Mouse (Mus musculus) hindbrain, postnatal 0 days (tissue): Measurements from ENCODE around the gene Entpd2. TPM values are rescaled to one million over a fixed set of nuclear protein-coding genes. Genes with fewer than 3 reads are reported as not detected.

ENCODE experiments used
- ATAC-seq: fragments of 200-750 bp; cut with Nextera tagmentation; 2 replicates; pipeline ENCODE4 v1.8.0; 2017; ENCODE audit warnings: mild to moderate bottlenecking, moderate TSS enrichment, moderate library complexity
- DNase-seq: peaks from one replicate; pipeline ENCODE4 v3.0.0-alpha.2; 2015; ENCODE audit warnings: low spot score
- H3K27ac ChIP-seq: fragments of 300-500 bp; sonication (generic); 2 replicates; pipeline ENCODE4 v1.5.1; 2014; ENCODE audit warnings: mild to moderate bottlenecking
- H3K27me3 ChIP-seq: fragments of 300-500 bp; sonication (generic); 2 replicates; pipeline ENCODE4 v1.6.1; 2014; ENCODE audit warnings: low read length, mixed read lengths; ENCODE audit not compliant: insufficient read depth
- H3K36me3 ChIP-seq: fragments of 300-500 bp; sonication (generic); 2 replicates; pipeline ENCODE4 v1.6.1; 2014; ENCODE audit warnings: low read length, mixed read lengths; ENCODE audit not compliant: insufficient read depth
- H3K4me1 ChIP-seq: fragments of 300-500 bp; sonication (generic); 2 replicates; pipeline ENCODE4 v1.6.1; 2014; ENCODE audit warnings: antibody characterized with exemption, low read length, mixed read lengths; ENCODE audit not compliant: insufficient read depth
- H3K4me2 ChIP-seq: fragments of 300-500 bp; sonication (generic); 2 replicates; pipeline ENCODE4 v1.6.1; 2014; ENCODE audit warnings: low read depth, mild to moderate bottlenecking, low read length, moderate library complexity, mixed read lengths
- H3K4me3 ChIP-seq: fragments of 300-500 bp; sonication (generic); 2 replicates; pipeline ENCODE4 v1.5.1; 2014; ENCODE audit warnings: low read length
- H3K9ac ChIP-seq: fragments of 300-500 bp; sonication (generic); replicated peaks from 2 replicates; pipeline ENCODE4 v1.6.1; 2014; ENCODE audit warnings: mild to moderate bottlenecking, low read length, moderate library complexity, mixed read lengths
- H3K9me3 ChIP-seq: fragments of 300-500 bp; sonication (generic); 2 replicates; pipeline ENCODE4 v1.6.1; 2016; ENCODE audit warnings: low read length, mixed read lengths
- CTCF ChIP-seq: IDR thresholded peaks from 2 replicates; pipeline ENCODE4 v1.5.1; 2016; ENCODE audit warnings: antibody characterized with exemption, control low read depth, low read depth
- WGBS: fragments of 180-500 bp; shearing (Covaris S2); extraction: QIAGEN DNeasy Blood & Tissue Kit; methylation state at CpG from one replicate; pipeline ENCODE4 v1.1.7; 2014; 5-methylcytosine and 5-hydroxymethylcytosine counted together
- polyA plus RNA-seq: library from polyadenylated mRNA; unstranded; fragments of >200 nt; fragmentation: Nextera tagmentation; extraction: Ambion mirVana; gene quantifications from 2 replicates; pipeline ENCODE4 v1.2.1, GENCODE M21; 2015
- total RNA-seq: library from RNA; depleted of rRNA; stranded (reverse); fragments of >200 nt; gene quantifications from 2 replicates; pipeline ENCODE4 v1.2.3, GENCODE M21; 2014; rRNA removed

Gene Entpd2
- total RNA-seq (8.4 and 12.9 TPM in 2 replicates), polyA plus RNA-seq (10.8 and 12.3 TPM in 2 replicates)

DNA sequence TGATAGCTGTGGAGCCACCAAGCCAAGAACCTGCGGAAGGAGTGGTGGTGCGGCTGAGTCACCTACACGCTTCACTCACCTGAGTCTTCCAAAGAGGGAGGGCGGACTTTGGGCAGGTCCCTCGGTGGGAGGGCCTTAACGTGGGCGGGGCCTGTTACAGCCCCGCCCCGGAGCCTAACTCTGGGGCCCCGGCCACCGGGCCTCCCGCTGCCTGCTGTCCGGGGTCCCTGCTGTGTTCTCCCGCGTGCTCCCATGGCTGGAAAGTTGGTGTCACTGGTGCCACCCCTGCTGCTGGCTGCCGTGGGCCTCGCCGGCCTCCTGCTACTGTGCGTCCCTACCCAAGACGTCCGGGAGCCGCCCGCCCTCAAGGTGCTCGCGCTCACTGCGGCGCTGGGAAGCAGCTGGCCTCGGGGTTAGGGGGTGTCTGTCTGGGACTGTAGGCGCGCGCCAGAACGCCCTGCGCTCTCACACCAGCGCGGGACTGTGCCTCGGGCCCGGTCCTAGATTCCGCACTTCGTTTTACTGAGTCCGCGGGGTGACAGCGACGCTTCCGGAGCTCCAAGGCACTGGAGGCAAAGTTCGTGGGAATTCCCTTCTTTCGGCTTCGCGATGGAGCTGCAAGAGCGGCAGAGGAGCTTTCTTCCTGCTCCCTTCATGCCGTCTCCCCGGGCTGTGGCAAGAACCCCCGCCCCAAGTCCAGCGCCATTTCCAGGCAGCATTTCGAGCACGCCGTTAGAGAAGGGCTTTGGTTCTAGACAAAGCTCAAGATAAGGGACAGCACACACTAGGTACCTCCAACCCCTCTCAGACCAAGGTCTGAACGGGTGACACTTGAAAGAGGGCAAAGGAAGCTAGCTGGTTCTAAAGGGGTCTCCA, at the start of gene Entpd2:
Gene Entpd2, plus strand, starts transcription at position 154 of the 876 bp plus-strand sequence.
- peak within 1 kb of the TSS; percentile 68 for H3K4me2 ChIP-seq
- H3K4me3 ChIP-seq, result peak within 1 kb of the TSS; percentile 36
- peaks cover 23% of the 10 kb centered on the region for H3K27me3 ChIP-seq
- H3K27ac ChIP-seq, result peak within 1 kb of the TSS; percentile 58
- H3K4me1 ChIP-seq, result peaks cover 21% of the 10 kb centered on the region; the same call in 1 of the 2 replicates
- no peaks in the 10 kb centered on the region for H3K36me3 ChIP-seq
- H3K9me3 ChIP-seq, result no peaks in the 10 kb centered on the region
- DNase-seq, result peak; percentile 71
- TF ChIP-seq CTCF, result peak; percentile 57
- peak; percentile 52; the same call in 1 of the 2 replicates for ATAC-seq
- peak within 1 kb of the TSS; percentile 37; the same call in 1 of the 2 replicates for H3K9ac ChIP-seq
- WGBS, result 2% methylated on average over 57 of the region's 57 CpGs

- H3K9me3 ChIP-seq, result no peaks in the 10 kb centered on the region
- no peak overlapping the region for H3K4me2 ChIP-seq
- no peak for TF ChIP-seq CTCF
- DNase-seq (no peak), ATAC-seq (no peak)
- no peak overlapping the region for H3K9ac ChIP-seq
- no peak overlapping the region for H3K27ac ChIP-seq
- H3K4me3 ChIP-seq, result no peak overlapping the region
- 91% methylated on average over 7 of the region's 7 CpGs for WGBS
- no peaks in the 10 kb centered on the region for H3K27me3 ChIP-seq
- H3K4me1 ChIP-seq, result no peaks in the 10 kb centered on the region
- H3K36me3 ChIP-seq, result peaks cover 90% of the 10 kb centered on the region
Measured at GRCm38 (mm10) chr2:25348162-25348561, 47.5 kb upstream of the Entpd2 start.

- ATAC-seq, result no peak
- H3K4me3 ChIP-seq, result no peak overlapping the region
- no peak overlapping the region for H3K27ac ChIP-seq
- TF ChIP-seq CTCF, result no peak
- H3K9me3 ChIP-seq, result no peaks in the 10 kb centered on the region
- H3K36me3 ChIP-seq, result peaks cover 85% of the 10 kb centered on the region
- H3K27me3 ChIP-seq, result no peaks in the 10 kb centered on the region
- no peak overlapping the region for H3K9ac ChIP-seq
- DNase-seq, result no peak
- no peaks in the 10 kb centered on the region for H3K4me1 ChIP-seq
- no peak overlapping the region for H3K4me2 ChIP-seq
- WGBS, result 98% methylated on average over 4 of the region's 4 CpGs
Measured at GRCm38 (mm10) chr2:25349499-25349898, 46.2 kb upstream of the Entpd2 start.

- no peak overlapping the region for H3K4me3 ChIP-seq
- H3K4me2 ChIP-seq, result no peak overlapping the region
- TF ChIP-seq CTCF, result no peak
- no peak overlapping the region for H3K27ac ChIP-seq
- WGBS, result 97% methylated on average over 3 of the region's 3 CpGs
- peaks cover 8% of the 10 kb centered on the region for H3K4me1 ChIP-seq
- no peak overlapping the region for H3K9ac ChIP-seq
- H3K27me3 ChIP-seq, result no peaks in the 10 kb centered on the region
- peaks cover 74% of the 10 kb centered on the region for H3K36me3 ChIP-seq
- no peak for DNase-seq
- ATAC-seq, result no peak
- H3K9me3 ChIP-seq, result no peaks in the 10 kb centered on the region
Measured at GRCm38 (mm10) chr2:25350701-25351100, 45.0 kb upstream of the Entpd2 start.

- no peak overlapping the region for H3K9ac ChIP-seq
- H3K27ac ChIP-seq, result no peak overlapping the region
- H3K27me3 ChIP-seq, result no peaks in the 10 kb centered on the region
- ATAC-seq (no peak), DNase-seq (no peak)
- WGBS, result 89% methylated on average over 6 of the region's 6 CpGs
- H3K4me2 ChIP-seq, result no peak overlapping the region
- peaks cover 42% of the 10 kb centered on the region for H3K36me3 ChIP-seq
- H3K4me3 ChIP-seq, result no peak overlapping the region
- TF ChIP-seq CTCF, result no peak
- peaks cover 18% of the 10 kb centered on the region for H3K4me1 ChIP-seq
- no peaks in the 10 kb centered on the region for H3K9me3 ChIP-seq
Measured at GRCm38 (mm10) chr2:25354211-25354610, 41.5 kb upstream of the Entpd2 start.

GRCm38 (mm10) chr2:25355419-25356066, 40.1 kb upstream of the Entpd2 start:
- ATAC-seq (0 out of 2 replicates have a peak, but pooled peaks have one; percentile 31), DNase-seq (no peak)
- Histone ChIP-seq H3K36me3 (peaks cover 29% of the 10 kb centered on the region), H3K27ac (no peak overlapping the region), H3K4me3 (peak overlapping the region; percentile 49), H3K9ac (peak overlapping the region; percentile 53; the same call in 1 of the 2 replicates), H3K4me1 (peaks cover 18% of the 10 kb centered on the region), H3K4me2 (peak overlapping the region; percentile 92), H3K27me3 (no peaks in the 10 kb centered on the region), H3K9me3 (no peaks in the 10 kb centered on the region)
- WGBS, result 43% methylated on average over 18 of the region's 18 CpGs
- no peak for TF ChIP-seq CTCF
